Mouse (Mus musculus) kidney, adult 2 months (tissue): ENCODE measurements around the gene Eps8l2. TPM values are rescaled to one million over a fixed set of nuclear protein-coding genes. Genes with fewer than 3 reads are reported as not detected.

Experiments
- DNase-seq: peaks from one replicate; pipeline ENCODE4 v3.0.0; 2021
- H3K27ac ChIP-seq: fragments of 200-500 bp; 2 replicates; pipeline ENCODE4 v1.5.1; 2012; ENCODE audit warnings: low read depth, low read length, control low read depth, inconsistent platforms; ENCODE audit not compliant: insufficient read depth
- H3K27me3 ChIP-seq: fragments of 200-500 bp; replicated peaks from 2 replicates; pipeline ENCODE4 v1.6.1; 2012; ENCODE audit warnings: mild to moderate bottlenecking, moderate library complexity, low read length, inconsistent platforms; ENCODE audit not compliant: control insufficient read depth, insufficient read depth
- H3K36me3 ChIP-seq: fragments of 200-500 bp; 2 replicates; pipeline ENCODE4 v1.6.1; 2012; ENCODE audit warnings: mild to moderate bottlenecking, moderate library complexity, low read length, inconsistent platforms; ENCODE audit not compliant: control insufficient read depth, insufficient read depth
- H3K4me1 ChIP-seq: fragments of 200-500 bp; 2 replicates; pipeline ENCODE4 v1.6.1; 2011; ENCODE audit warnings: low read length; ENCODE audit not compliant: control insufficient read depth, insufficient read depth
- H3K4me3 ChIP-seq: fragments of 200-500 bp; 2 replicates; pipeline ENCODE4 v1.5.1; 2011; ENCODE audit warnings: mild to moderate bottlenecking, low read depth, low read length, control low read depth; ENCODE audit not compliant: insufficient read depth
- CTCF ChIP-seq: fragments of 200-500 bp; conservative IDR thresholded peaks from 2 replicates; pipeline ENCODE4 v1.5.1; 2011; ENCODE audit warnings: low read depth, mild to moderate bottlenecking, control low read depth, low read length, moderate library complexity, mixed read lengths; ENCODE audit not compliant: insufficient read depth, insufficient read length
- POLR2A ChIP-seq: fragments of 200-500 bp; IDR thresholded peaks from one replicate; pipeline ENCODE4 v1.6.1; 2011; ENCODE audit warnings: low read depth, low read length, control low read depth
- WGBS: fragments of 180-500 bp; shearing (Covaris S2); methylation state at CpG from one replicate; pipeline ENCODE4 v1.1.7; 2018; 5-methylcytosine and 5-hydroxymethylcytosine counted together
- polyA plus RNA-seq: library from polyadenylated mRNA; depleted of rRNA; stranded (reverse); fragments of >200 nt; gene quantifications from 2 replicates; pipeline ENCODE4 v1.2.3, GENCODE M21; 2012

Gene Eps8l2
- polyA plus RNA-seq, 1 experiment, result 245 TPM

GRCm38 (mm10) chr7:141365049-141365445, 26.4 kb downstream of the Eps8l2 start:
- Histone ChIP-seq H3K27ac (no peak overlapping the region), H3K4me3 (no peak overlapping the region), H3K36me3 (no peaks in the 10 kb centered on the region), H3K27me3 (no peaks in the 10 kb centered on the region), H3K4me1 (no peaks in the 10 kb centered on the region)
- no peak for TF ChIP-seq CTCF
- no peak for TF ChIP-seq POLR2A
- DNase-seq, result no peak
- WGBS, result 77% methylated on average over 3 of the region's 3 CpGs

- Histone ChIP-seq H3K36me3 (no peaks in the 10 kb centered on the region), H3K27ac (no peak overlapping the region), H3K4me3 (no peak overlapping the region), H3K27me3 (no peaks in the 10 kb centered on the region), H3K4me1 (peaks cover 3% of the 10 kb centered on the region; the same call in 1 of the 2 replicates)
- no peak for DNase-seq
- 83% methylated on average over 4 of the region's 4 CpGs for WGBS
- no peak for TF ChIP-seq POLR2A
- TF ChIP-seq CTCF, result no peak
Measured at GRCm38 (mm10) chr7:141367358-141367757, 28.7 kb downstream of the Eps8l2 start.

GRCm38 (mm10) chr7:141369918-141370317, 31.2 kb downstream of the Eps8l2 start:
- Histone ChIP-seq H3K27me3 (no peaks in the 10 kb centered on the region), H3K4me3 (no peak overlapping the region), H3K4me1 (peaks cover 3% of the 10 kb centered on the region; the same call in 1 of the 2 replicates), H3K36me3 (no peaks in the 10 kb centered on the region), H3K27ac (no peak overlapping the region)
- 77% methylated on average over 5 of the region's 5 CpGs for WGBS
- no peak for DNase-seq
- TF ChIP-seq CTCF, result no peak
- TF ChIP-seq POLR2A, result no peak

GRCm38 (mm10) chr7:141371942-141372595, 33.4 kb downstream of the Eps8l2 start:
- WGBS, result 28% methylated on average over 6 of the region's 6 CpGs
- peak; percentile 65 for DNase-seq
- Histone ChIP-seq H3K36me3 (no peaks in the 10 kb centered on the region), H3K27me3 (no peaks in the 10 kb centered on the region), H3K4me3 (no peak overlapping the region), H3K4me1 (peaks cover 3% of the 10 kb centered on the region; the same call in 1 of the 2 replicates), H3K27ac (peak overlapping the region; percentile 47)
- no peak for TF ChIP-seq CTCF
- TF ChIP-seq POLR2A, result no peak

- TF ChIP-seq CTCF (no peak), POLR2A (no peak)
- H3K4me1 ChIP-seq, result peaks cover 3% of the 10 kb centered on the region; the same call in 1 of the 2 replicates
- no peak overlapping the region for H3K27ac ChIP-seq
- no peak for DNase-seq
- H3K27me3 ChIP-seq, result no peaks in the 10 kb centered on the region
- WGBS, result 67% methylated on average over 6 of the region's 6 CpGs
- H3K36me3 ChIP-seq, result no peaks in the 10 kb centered on the region
- no peak overlapping the region for H3K4me3 ChIP-seq
Measured at GRCm38 (mm10) chr7:141373611-141374010, 34.9 kb downstream of the Eps8l2 start.

GRCm38 (mm10) chr7:141374399-141374798, 35.7 kb downstream of the Eps8l2 start:
- H3K4me3 ChIP-seq, result no peak overlapping the region
- no peaks in the 10 kb centered on the region for H3K27me3 ChIP-seq
- H3K4me1 ChIP-seq, result peaks cover 3% of the 10 kb centered on the region; the same call in 1 of the 2 replicates
- TF ChIP-seq POLR2A (no peak), CTCF (no peak)
- no peak for DNase-seq
- no peaks in the 10 kb centered on the region for H3K36me3 ChIP-seq
- no peak overlapping the region for H3K27ac ChIP-seq

GRCm38 (mm10) chr7:141379584-141379983, 40.9 kb downstream of the Eps8l2 start:
- Histone ChIP-seq H3K36me3 (no peaks in the 10 kb centered on the region), H3K4me1 (no peaks in the 10 kb centered on the region), H3K27me3 (no peaks in the 10 kb centered on the region), H3K4me3 (no peak overlapping the region), H3K27ac (no peak overlapping the region)
- 60% methylated on average over 4 of the region's 4 CpGs for WGBS
- DNase-seq, result no peak
- no peak for TF ChIP-seq POLR2A
- no peak for TF ChIP-seq CTCF
